Mouse (Mus musculus) neural tube, embryonic 14.5 days (tissue): Measurements from ENCODE around the gene Mpg. TPM values are rescaled to one million over a fixed set of nuclear protein-coding genes. Genes with fewer than 3 reads are reported as not detected.
A peak's percentile ranks its signal among the peaks of the same experiment; 100 is the strongest.

Experiments
- ATAC-seq: fragments of 200-750 bp; cut with Nextera tagmentation; 2 replicates; pipeline ENCODE4 v1.8.0; 2017; ENCODE audit warnings: low read depth, mild to moderate bottlenecking, moderate TSS enrichment, moderate library complexity
- H3K27ac ChIP-seq: fragments of 300-500 bp; sonication (generic); 2 replicates; pipeline ENCODE4 v1.5.1; 2014; ENCODE audit warnings: low read depth, mild to moderate bottlenecking, control low read depth, low read length, moderate library complexity, mixed read lengths
- H3K27me3 ChIP-seq: fragments of 300-500 bp; sonication (generic); 2 replicates; pipeline ENCODE4 v1.6.1; 2014; ENCODE audit warnings: low read length; ENCODE audit not compliant: control insufficient read depth, insufficient read depth
- H3K36me3 ChIP-seq: fragments of 300-500 bp; sonication (generic); 2 replicates; pipeline ENCODE4 v1.6.1; 2014; ENCODE audit warnings: low read length, mixed read lengths; ENCODE audit not compliant: control insufficient read depth, insufficient read depth
- H3K4me1 ChIP-seq: fragments of 300-500 bp; sonication (generic); 2 replicates; pipeline ENCODE4 v1.6.1; 2014; ENCODE audit warnings: low read length; ENCODE audit not compliant: control insufficient read depth, insufficient read depth
- H3K4me2 ChIP-seq: fragments of 300-500 bp; sonication (generic); 2 replicates; pipeline ENCODE4 v1.6.1; 2014; ENCODE audit warnings: mild to moderate bottlenecking, low read depth, low read length, control low read depth
- H3K4me3 ChIP-seq: fragments of 300-500 bp; sonication (generic); 2 replicates; pipeline ENCODE4 v1.5.1; 2014; ENCODE audit warnings: low read depth, low read length, control low read depth, mixed read lengths
- H3K9ac ChIP-seq: fragments of 300-500 bp; sonication (generic); replicated peaks from 2 replicates; pipeline ENCODE4 v1.6.1; 2014; ENCODE audit warnings: low read depth, mild to moderate bottlenecking, control low read depth, low read length, mixed read lengths
- H3K9me3 ChIP-seq: fragments of 300-500 bp; sonication (generic); 2 replicates; pipeline ENCODE4 v1.6.1; 2016; ENCODE audit warnings: low read length; ENCODE audit not compliant: control insufficient read depth
- WGBS: fragments of 180-500 bp; shearing (Covaris S2); extraction: QIAGEN DNeasy Blood & Tissue Kit; methylation state at CpG from one replicate; pipeline ENCODE4 v1.1.7; 2014; 5-methylcytosine and 5-hydroxymethylcytosine counted together
- polyA plus RNA-seq: library from polyadenylated mRNA; unstranded; fragments of >200 nt; fragmentation: Nextera tagmentation; extraction: Ambion mirVana; gene quantifications from 2 replicates; pipeline ENCODE4 v1.2.1, GENCODE M21; 2014

Gene Mpg
- polyA plus RNA-seq, 1 experiment from 2014 or later = 43.0 TPM

DNA sequence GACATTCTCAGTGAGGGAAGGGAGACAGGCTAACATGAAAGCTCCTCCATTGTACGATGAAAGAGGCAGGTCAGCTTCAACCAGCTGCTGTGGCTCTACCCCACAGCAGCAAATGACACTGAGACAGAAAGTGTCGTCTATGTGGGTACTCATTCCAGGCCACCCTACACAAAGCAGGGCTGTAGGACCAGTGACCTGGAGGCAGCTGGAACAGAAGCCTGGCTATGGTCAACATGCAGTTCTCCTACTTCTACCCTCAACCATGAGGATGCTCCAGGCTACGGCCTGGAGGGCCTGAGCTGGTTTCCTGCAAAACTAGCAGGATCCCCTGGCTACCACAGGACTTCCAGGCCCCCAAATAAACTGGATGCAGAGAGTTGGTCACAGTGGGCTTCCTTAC lies 30.3 kb downstream of the Mpg start:
- H3K4me3 ChIP-seq = no peak overlapping the region
- WGBS = 97% methylated on average over 3 of the region's 3 CpGs
- no peak for ATAC-seq

DNA sequence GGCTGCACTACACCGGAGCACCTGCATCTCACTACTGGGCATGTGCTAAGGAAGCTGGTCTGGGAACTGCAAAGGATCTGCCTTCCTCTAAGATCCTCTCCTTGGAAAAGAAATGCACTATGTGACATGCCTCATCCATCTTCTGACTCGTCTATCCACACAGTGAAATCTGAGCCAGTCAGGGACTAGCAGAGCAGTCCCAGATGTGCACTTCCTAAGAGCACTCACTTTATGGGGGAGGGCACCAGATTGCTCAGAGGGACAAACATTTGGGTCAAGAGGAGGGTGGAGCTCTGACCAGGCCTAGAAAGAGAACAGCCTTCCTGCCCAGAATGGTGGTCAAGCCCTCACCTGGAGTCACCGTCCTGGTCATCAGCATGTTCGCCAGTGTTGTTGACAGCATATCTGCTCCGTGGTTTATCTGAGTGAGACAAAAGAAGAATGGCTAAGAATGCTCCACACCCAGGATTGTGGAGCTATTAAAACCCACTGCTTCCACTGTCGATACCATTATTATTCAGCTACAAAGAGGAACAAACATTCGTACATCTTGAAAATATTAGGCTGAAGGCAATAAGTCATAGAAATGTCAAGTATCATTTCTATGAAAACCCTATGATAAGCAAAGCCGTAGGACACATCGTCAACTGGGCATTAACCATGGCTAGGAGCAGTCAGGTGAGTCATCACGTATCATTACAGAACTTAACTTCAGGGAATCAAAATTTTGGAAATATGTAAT lies 36.5 kb downstream of the Mpg start:
- Histone ChIP-seq H3K9ac (no peak overlapping the region), H3K27ac (no peak overlapping the region), H3K9me3 (no peaks in the 10 kb centered on the region)

More for the DNA sequence above, 30.3 kb downstream of the Mpg start:
- Histone ChIP-seq H3K9ac (no peak overlapping the region), H3K4me2 (no peak overlapping the region), H3K27ac (no peak overlapping the region), H3K9me3 (no peaks in the 10 kb centered on the region), H3K27me3 (no peaks in the 10 kb centered on the region), H3K4me1 (no peaks in the 10 kb centered on the region), H3K36me3 (peaks cover 22% of the 10 kb centered on the region)

GRCm38 (mm10) chr11:32265117-32265738 lies 38.9 kb downstream of the Mpg start:
- H3K4me1 ChIP-seq = peaks cover 11% of the 10 kb centered on the region; the same call in 1 of the 2 replicates
- no peak overlapping the region for H3K4me3 ChIP-seq
- no peaks in the 10 kb centered on the region for H3K27me3 ChIP-seq
- H3K9me3 ChIP-seq = no peaks in the 10 kb centered on the region
- whole genome bisulfite sequencing = 98% methylated on average over 3 of the region's 3 CpGs
- H3K4me2 ChIP-seq = no peak overlapping the region
- no peaks in the 10 kb centered on the region for H3K36me3 ChIP-seq
- H3K27ac ChIP-seq = no peak overlapping the region
- H3K9ac ChIP-seq = no peak overlapping the region
- no peak for ATAC-seq

More for the DNA sequence above, 36.5 kb downstream of the Mpg start:
- 83% methylated on average over 10 of the region's 10 CpGs for WGBS
- Histone ChIP-seq H3K4me2 (no peak overlapping the region), H3K27me3 (no peaks in the 10 kb centered on the region), H3K4me1 (peaks cover 7% of the 10 kb centered on the region; the same call in 1 of the 2 replicates), H3K36me3 (no peaks in the 10 kb centered on the region), H3K4me3 (no peak overlapping the region)
- no peak for ATAC-seq

DNA sequence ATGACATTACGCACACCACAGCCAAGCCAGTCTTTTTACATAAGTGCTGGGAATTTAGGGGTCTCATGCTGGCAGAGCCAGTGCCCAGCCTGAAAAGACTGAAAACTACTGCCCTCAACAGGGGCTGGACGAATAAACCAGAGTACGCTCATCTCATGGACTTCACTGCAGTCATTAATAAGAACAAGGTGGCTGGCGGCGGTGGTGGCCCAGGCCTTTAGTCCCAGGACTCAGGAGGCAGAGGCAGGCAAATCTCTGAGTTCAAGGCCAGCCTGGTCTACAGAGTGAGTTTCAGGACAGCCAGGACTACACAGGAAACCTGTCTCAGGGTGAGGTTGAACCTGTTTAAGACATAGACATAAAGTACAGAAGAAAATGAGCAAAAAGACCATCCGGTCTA lies 39.9 kb downstream of the Mpg start:
- WGBS = 91% methylated on average over 6 of the region's 6 CpGs
- H3K4me2 ChIP-seq = no peak overlapping the region
- H3K9ac ChIP-seq = no peak overlapping the region
- H3K27me3 ChIP-seq = no peaks in the 10 kb centered on the region
- no peak overlapping the region for H3K27ac ChIP-seq
- peaks cover 11% of the 10 kb centered on the region; the same call in 1 of the 2 replicates for H3K4me1 ChIP-seq
- ATAC-seq = no peak
- no peaks in the 10 kb centered on the region for H3K36me3 ChIP-seq
- H3K9me3 ChIP-seq = no peaks in the 10 kb centered on the region
- H3K4me3 ChIP-seq = no peak overlapping the region

GRCm38 (mm10) chr11:32266776-32267175 lies 40.5 kb downstream of the Mpg start:
- Histone ChIP-seq H3K4me1 (peaks cover 11% of the 10 kb centered on the region; the same call in 1 of the 2 replicates), H3K4me3 (peak overlapping the region; percentile 86), H3K27me3 (no peaks in the 10 kb centered on the region), H3K9me3 (no peaks in the 10 kb centered on the region), H3K9ac (peak overlapping the region; percentile 93), H3K4me2 (peak overlapping the region; percentile 52), H3K27ac (peak overlapping the region; percentile 96), H3K36me3 (no peaks in the 10 kb centered on the region)
- peak; percentile 0; the same call in 1 of the 2 replicates for ATAC-seq
- 18% methylated on average over 6 of the region's 6 CpGs for WGBS

- Histone ChIP-seq H3K4me2 (peak within 1 kb of the TSS; percentile 52), H3K36me3 (no peaks in the 10 kb centered on the region), H3K9me3 (no peaks in the 10 kb centered on the region), H3K27me3 (no peaks in the 10 kb centered on the region), H3K9ac (peak within 1 kb of the TSS; percentile 93), H3K4me1 (peaks cover 11% of the 10 kb centered on the region; the same call in 1 of the 2 replicates), H3K27ac (peak within 1 kb of the TSS; percentile 96), H3K4me3 (peak within 1 kb of the TSS; percentile 86)
- peak; percentile 100 for ATAC-seq
- WGBS = under 1% methylated on average over 54 of the region's 54 CpGs
These were observed 41.0 kb downstream of the Mpg start, which contains the start of gene Nprl3 for GRCm38 (mm10) chr11:32267188-32267884. Nprl3 (minus strand) TSS chr11:32267707.

DNA sequence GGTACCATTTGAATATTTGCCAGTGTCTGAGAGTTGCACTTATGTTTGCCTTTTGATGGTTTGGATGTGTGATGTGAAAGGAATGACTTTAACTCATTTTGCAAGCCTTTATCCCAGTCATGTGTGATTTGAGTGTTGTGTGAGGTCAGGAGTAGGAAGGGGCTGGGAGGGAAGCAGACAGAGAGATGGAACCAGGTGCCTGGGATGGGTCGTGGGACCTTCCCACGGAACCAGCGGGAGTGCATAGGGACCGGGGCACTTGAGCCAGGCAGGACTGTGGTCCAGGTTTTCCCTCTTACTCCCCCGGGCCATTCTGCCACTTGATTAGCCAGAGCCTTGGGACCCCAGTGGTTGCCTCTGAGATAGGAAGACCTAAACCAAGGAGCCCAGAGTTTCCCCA lies 41.7 kb downstream of the Mpg start:
- H3K27ac ChIP-seq = peak overlapping the region; percentile 96; the same call in 1 of the 2 replicates
- no peaks in the 10 kb centered on the region for H3K9me3 ChIP-seq
- peaks cover 11% of the 10 kb centered on the region; the same call in 1 of the 2 replicates for H3K4me1 ChIP-seq
- H3K27me3 ChIP-seq = no peaks in the 10 kb centered on the region
- H3K9ac ChIP-seq = peak overlapping the region; percentile 93
- H3K4me3 ChIP-seq = peak overlapping the region; percentile 86
- peak overlapping the region; percentile 52 for H3K4me2 ChIP-seq
- no peaks in the 10 kb centered on the region for H3K36me3 ChIP-seq
- peak; percentile 49 for ATAC-seq
- WGBS = 19% methylated on average over 5 of the region's 5 CpGs

GRCm38 (mm10) chr11:32268952-32269351 lies 42.6 kb downstream of the Mpg start:
- Histone ChIP-seq H3K4me3 (no peak overlapping the region), H3K9ac (no peak overlapping the region), H3K27ac (no peak overlapping the region), H3K4me2 (no peak overlapping the region), H3K4me1 (peaks cover 11% of the 10 kb centered on the region; the same call in 1 of the 2 replicates), H3K9me3 (no peaks in the 10 kb centered on the region), H3K36me3 (no peaks in the 10 kb centered on the region), H3K27me3 (no peaks in the 10 kb centered on the region)
- 91% methylated on average over 5 of the region's 5 CpGs for WGBS
- ATAC-seq = no peak
